Mouse (Mus musculus) MEL (cell line): ENCODE data around the gene Psen2. TPM values are rescaled to one million over a fixed set of nuclear protein-coding genes. Genes with fewer than 3 reads are reported as not detected.

ENCODE experiments used
- DNase-seq: peaks from one replicate; pipeline ENCODE4 v3.0.0; 2011; ENCODE audit warnings: low read depth, low spot score
- H3K27ac ChIP-seq: 2 replicates; pipeline ENCODE4 v1.5.1; 2012; ENCODE audit warnings: low read depth, mild to moderate bottlenecking, control low read depth, low read length, moderate library complexity; ENCODE audit not compliant: control insufficient read depth
- H3K27me3 ChIP-seq, 2 experiments: fragments of 150-350 bp in 1 of 2; sonication (generic) in 1 of 2; 2 replicates each; pipeline ENCODE4 v1.6.1; 2012; ENCODE audit warnings: low read length in 2 of 2, mild to moderate bottlenecking in 2 of 2, improper control_type of control experiment in 1 of 2, moderate library complexity in 1 of 2; ENCODE audit not compliant: insufficient read depth in 2 of 2, control insufficient read depth in 1 of 2
- H3K36me3 ChIP-seq, 2 experiments: 2 replicates each; pipeline ENCODE4 v1.6.1; 2012 to 2014; ENCODE audit warnings: low read length in 2 of 2, improper control_type of control experiment in 1 of 2, inconsistent platforms in 1 of 2, mild to moderate bottlenecking in 1 of 2; ENCODE audit not compliant: insufficient read depth in 2 of 2, control insufficient read depth in 1 of 2
- H3K4me1 ChIP-seq, 2 experiments: fragments of 150-350 bp in 1 of 2; sonication (generic) in 1 of 2; 2 replicates each; pipeline ENCODE4 v1.6.1; 2012; ENCODE audit warnings: low read length in 2 of 2, improper control_type of control experiment in 1 of 2, mild to moderate bottlenecking in 1 of 2; ENCODE audit not compliant: insufficient read depth in 2 of 2, control insufficient read depth in 1 of 2
- H3K4me3 ChIP-seq, 2 experiments: fragments of 150-350 bp in 1 of 2; sonication (generic) in 1 of 2; 2 replicates each; pipeline ENCODE4 v1.5.1; 2012; ENCODE audit warnings: low read depth in 2 of 2, low read length in 2 of 2, mild to moderate bottlenecking in 2 of 2, moderate library complexity in 2 of 2, control low read depth in 1 of 2, improper control_type of control experiment in 1 of 2; ENCODE audit not compliant: control insufficient read depth in 1 of 2, insufficient read depth in 1 of 2
- H3K79me2 ChIP-seq: 2 replicates; pipeline ENCODE4 v1.6.1; 2012; ENCODE audit warnings: mild to moderate bottlenecking, low read length, moderate library complexity; ENCODE audit not compliant: control insufficient read depth, poor library complexity, insufficient read depth
- H3K9ac ChIP-seq: 2 replicates; pipeline ENCODE4 v1.6.1; 2012; ENCODE audit warnings: low read depth, mild to moderate bottlenecking, control low read depth, low read length, moderate library complexity; ENCODE audit not compliant: control insufficient read depth, poor library complexity, severe bottlenecking
- H3K9me3 ChIP-seq: fragments of 150-350 bp; sonication (generic); replicated peaks from 2 replicates; pipeline ENCODE4 v1.6.1; 2012; ENCODE audit warnings: mild to moderate bottlenecking, low read length, improper control_type of control experiment, moderate library complexity; ENCODE audit not compliant: insufficient read depth
- BHLHE40 ChIP-seq: IDR thresholded peaks from 2 replicates; pipeline ENCODE4 v1.6.1; 2012; ENCODE audit warnings: low read depth, mild to moderate bottlenecking, inconsistent platforms, low read length, improper control_type of control experiment, borderline replicate concordance
- CHD1 ChIP-seq: IDR thresholded peaks from 2 replicates; pipeline ENCODE4 v1.6.1; 2012; ENCODE audit warnings: low read depth, mild to moderate bottlenecking, inconsistent platforms, low read length, improper control_type of control experiment
- CTCF ChIP-seq, 3 experiments: IDR thresholded peaks in 2 of 3; conservative IDR thresholded peaks in 1 of 3; 2 replicates each; pipeline ENCODE4 v1.5.1; 2011 to 2012; ENCODE audit warnings: low read length in 3 of 3, low read depth in 2 of 3, mild to moderate bottlenecking in 2 of 3, improper control_type of control experiment in 1 of 3, inconsistent platforms in 1 of 3, mixed read lengths in 1 of 3, moderate library complexity in 1 of 3; ENCODE audit not compliant: control insufficient read depth in 1 of 3, insufficient read depth in 1 of 3, poor library complexity in 1 of 3, severe bottlenecking in 1 of 3
- E2F4 ChIP-seq: IDR thresholded peaks from 2 replicates; pipeline ENCODE4 v1.6.1; 2011; ENCODE audit warnings: low read depth, low read length, improper control_type of control experiment, borderline replicate concordance
- ELF1 ChIP-seq: IDR thresholded peaks from 2 replicates; pipeline ENCODE4 v1.6.1; 2014; ENCODE audit warnings: low read depth, mild to moderate bottlenecking, inconsistent platforms, low read length, improper control_type of control experiment, moderate library complexity
- EP300 ChIP-seq, 2 experiments: IDR thresholded peaks; 2 replicates each; pipeline ENCODE4 v1.6.1; 2011; ENCODE audit warnings: improper control_type of control experiment in 2 of 2, low read length in 2 of 2, low read depth in 1 of 2, mild to moderate bottlenecking in 1 of 2
- GABPA ChIP-seq: IDR thresholded peaks from 2 replicates; pipeline ENCODE4 v1.6.1; 2012; ENCODE audit warnings: low read depth, mild to moderate bottlenecking, inconsistent platforms, low read length, improper control_type of control experiment, moderate library complexity
- HCFC1 ChIP-seq: IDR thresholded peaks from 2 replicates; pipeline ENCODE4 v1.6.1; 2012; ENCODE audit warnings: low read depth, mild to moderate bottlenecking, inconsistent platforms, low read length, improper control_type of control experiment, moderate library complexity
- JUND ChIP-seq: IDR thresholded peaks from 2 replicates; pipeline ENCODE4 v1.6.1; 2011; ENCODE audit warnings: low read depth, mild to moderate bottlenecking, improper control_type of control experiment, low read length
- MAFK ChIP-seq: IDR thresholded peaks from 2 replicates; pipeline ENCODE4 v1.6.1; 2011; ENCODE audit warnings: low read depth, mild to moderate bottlenecking, low read length, improper control_type of control experiment, borderline replicate concordance
- MEF2A ChIP-seq: IDR thresholded peaks from 2 replicates; pipeline ENCODE4 v1.6.1; 2014; ENCODE audit warnings: low read depth, mild to moderate bottlenecking, inconsistent platforms, low read length, improper control_type of control experiment; ENCODE audit not compliant: poor library complexity, insufficient replicate concordance, severe bottlenecking; ENCODE audit errors: extremely low read depth
- NELFE ChIP-seq: IDR thresholded peaks from 2 replicates; pipeline ENCODE4 v1.6.1; 2011; ENCODE audit warnings: low read depth, low read length, improper control_type of control experiment
- POLR2AphosphoS5 ChIP-seq: IDR thresholded peaks from 2 replicates; pipeline ENCODE4 v1.6.1; 2012; ENCODE audit warnings: low read depth, borderline replicate concordance, mild to moderate bottlenecking, inconsistent platforms, low read length, moderate library complexity, mixed read lengths
- RAD21 ChIP-seq: IDR thresholded peaks from 2 replicates; pipeline ENCODE4 v1.6.1; 2011; ENCODE audit warnings: mild to moderate bottlenecking, low read depth, low read length, improper control_type of control experiment
- SIN3A ChIP-seq: IDR thresholded peaks from 2 replicates; pipeline ENCODE4 v1.6.1; 2012; ENCODE audit warnings: low read length, improper control_type of control experiment, inconsistent platforms
- TAL1 ChIP-seq: IDR thresholded peaks from 2 replicates; pipeline ENCODE4 v1.6.1; 2012; ENCODE audit warnings: mild to moderate bottlenecking, inconsistent platforms, low read length, moderate library complexity, mixed read lengths
- TCF12 ChIP-seq: IDR thresholded peaks from 2 replicates; pipeline ENCODE4 v1.6.1; 2014; ENCODE audit warnings: low read depth, mild to moderate bottlenecking, inconsistent platforms, low read length, improper control_type of control experiment, moderate library complexity
- USF2 ChIP-seq, 2 experiments: IDR thresholded peaks; 2 replicates each; pipeline ENCODE4 v1.6.1; 2011 to 2012; ENCODE audit warnings: improper control_type of control experiment in 2 of 2, low read length in 2 of 2, borderline replicate concordance in 1 of 2, inconsistent platforms in 1 of 2, low read depth in 1 of 2, mild to moderate bottlenecking in 1 of 2; ENCODE audit not compliant: insufficient read depth in 1 of 2
- ZMIZ1 ChIP-seq: IDR thresholded peaks from 2 replicates; pipeline ENCODE4 v1.6.1; 2012; ENCODE audit warnings: low read depth, mild to moderate bottlenecking, inconsistent platforms, low read length, improper control_type of control experiment, moderate library complexity
- ZNF384 ChIP-seq: IDR thresholded peaks from 2 replicates; pipeline ENCODE4 v1.6.1; 2012; ENCODE audit warnings: low read depth, mild to moderate bottlenecking, inconsistent platforms, low read length, improper control_type of control experiment
- polyA plus RNA-seq, 2 experiments: library from polyadenylated mRNA; stranded (reverse) in 1 of 2; unstranded in 1 of 2; fragments of >175 nt in 1 of 2; fragments of >200 nt in 1 of 2; gene quantifications; 2 replicates each; pipeline versions ENCODE4 v1.2.1 to v1.2.4; 2012; ENCODE audit warnings: low replicate concordance in 2 of 2, low read depth in 1 of 2; ENCODE audit not compliant: insufficient read length in 2 of 2, insufficient read depth in 1 of 2, missing spikeins in 1 of 2
- total RNA-seq: library from RNA; depleted of rRNA; stranded (reverse); fragments of 300-350 nt; gene quantifications from 2 replicates; pipeline ENCODE4 v1.2.3, GENCODE M21; 2012

Psen2 gene
- total and polyA plus RNA-seq, 3 experiments = 35.0 to 39.2 TPM; not detected in 1

GRCm38 (mm10) chr1:180208370-180208769, 54.9 kb downstream of the Psen2 start:
- no peak for DNase-seq
- H3K4me1 ChIP-seq = no peaks in the 10 kb centered on the region
- no peaks in the 10 kb centered on the region for H3K27me3 ChIP-seq
- no peak for TF ChIP-seq TAL1
- TF ChIP-seq E2F4 = no peak
- no peak for TF ChIP-seq CTCF (IDR thresholded peaks at IDR 0.05 in 2 of 3, conservative IDR thresholded peaks at IDR 0.05 in 1 of 3; ENCODE audit: control insufficient read depth in 1 of 3, insufficient read depth in 1 of 3, low read depth in 2 of 3, low read length in 3 of 3, poor library complexity in 1 of 3, severe bottlenecking in 1 of 3)
- TF ChIP-seq NELFE = no peak
- H3K36me3 ChIP-seq = no peaks in the 10 kb centered on the region
- no peaks in the 10 kb centered on the region for H3K79me2 ChIP-seq
- no peak overlapping the region for H3K27ac ChIP-seq
- H3K9ac ChIP-seq = no peak overlapping the region
- no peaks in the 10 kb centered on the region for H3K9me3 ChIP-seq
- no peak overlapping the region for H3K4me3 ChIP-seq

- Histone ChIP-seq H3K4me1 (no peaks in the 10 kb centered on the region), H3K27ac (no peak overlapping the region), H3K27me3 (peaks cover 1 to 2% of the 10 kb centered on the region in 2 experiments), H3K36me3 (peaks cover 0 to 3% of the 10 kb centered on the region in 2 experiments; a peak in 1 of 4 replicates), H3K9me3 (no peaks in the 10 kb centered on the region), H3K9ac (no peak overlapping the region), H3K4me3 (no peak overlapping the region), H3K79me2 (no peaks in the 10 kb centered on the region)
- no peak for TF ChIP-seq GABPA
- no peak for DNase-seq
These were observed 62.5 kb downstream of the Psen2 start for GRCm38 (mm10) chr1:180200722-180201121.

- Histone ChIP-seq H3K27ac (no peak overlapping the region), H3K27me3 (peaks cover 1 to 2% of the 10 kb centered on the region in 2 experiments), H3K9ac (no peak overlapping the region), H3K4me3 (no peak overlapping the region), H3K9me3 (no peaks in the 10 kb centered on the region), H3K4me1 (0 out of 4 replicates have a peak, but pooled peaks cover 0 to 4% of the 10 kb centered on the region in 2 experiments), H3K79me2 (no peaks in the 10 kb centered on the region), H3K36me3 (peaks cover 0 to 6% of the 10 kb centered on the region in 2 experiments; a peak in 1 of 4 replicates)
- no peak for DNase-seq
- TF ChIP-seq TCF12 = no peak
- TF ChIP-seq BHLHE40 = no peak
- no peak for TF ChIP-seq JUND
- TF ChIP-seq CHD1 = no peak
- no peak for TF ChIP-seq HCFC1
- no peak for TF ChIP-seq MEF2A
- TF ChIP-seq POLR2AphosphoS5 = no peak
- no peak for TF ChIP-seq ZNF384
- no peak for TF ChIP-seq ELF1
- TF ChIP-seq USF2 (IDR thresholded peaks at IDR 0.05; ENCODE audit: borderline replicate concordance in 1 of 2, insufficient read depth in 1 of 2, low read depth in 1 of 2, low read length in 2 of 2) = no peak
- no peak for TF ChIP-seq ZMIZ1
- no peak for TF ChIP-seq MAFK
- no peak for TF ChIP-seq EP300 (IDR thresholded peaks at IDR 0.05; ENCODE audit: low read depth in 1 of 2, low read length in 2 of 2)
- no peak for TF ChIP-seq RAD21
- TF ChIP-seq SIN3A = no peak
These were observed 63.6 kb downstream of the Psen2 start for GRCm38 (mm10) chr1:180199715-180200050.
